Mouse (Mus musculus) gastrocnemius, postnatal 4 days (tissue): ENCODE results near the gene Retn. TPM values are rescaled to one million over a fixed set of nuclear protein-coding genes. Genes with fewer than 3 reads are reported as not detected.

Source experiments
- DNase-seq, 2 experiments: peaks; one replicate each; pipeline ENCODE4 v3.0.0; 2021 to 2022; ENCODE audit warnings: low spot score in 2 of 2, mixed read lengths in 2 of 2
- total RNA-seq, 2 experiments: library from RNA; stranded (reverse); gene quantifications; 2 replicates each; pipeline ENCODE4 v1.2.3; 2021

The Retn gene
- total RNA-seq, 2 experiments from 2014 or later: 7.6 to 11.6 TPM

DNA sequence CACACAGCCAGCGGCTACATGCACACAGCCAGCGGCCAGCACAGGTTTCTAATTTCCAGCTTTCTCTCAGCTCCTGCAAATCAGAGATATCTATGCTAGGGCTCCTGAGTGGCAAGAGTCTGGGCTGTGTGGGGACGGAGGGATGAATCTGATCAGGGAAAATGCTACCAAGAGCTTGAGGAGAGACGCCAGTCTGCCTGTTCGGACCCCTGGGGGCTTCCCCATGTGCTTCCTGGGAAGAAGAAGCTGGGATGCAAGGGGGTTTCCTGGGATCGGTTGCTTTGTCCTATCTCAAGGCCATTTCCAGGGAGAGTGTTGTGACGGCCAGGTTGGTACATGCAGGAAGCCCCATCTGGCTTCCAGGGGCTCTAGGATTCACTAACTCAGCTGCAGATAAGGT is 52.0 kb downstream of the Retn start:
- DNase-seq: no peak

Other genes with a start within 250 kb of the Retn start
- gene Pex11g, start 188.1 kb upstream of the Retn start, total RNA-seq: 1 to 10 TPM; 3.1 to 5.9 TPM
- gene Tex45, start 184.9 kb upstream of the Retn start, total RNA-seq: under 1 TPM in 1 of 2 experiments, not detected in 1; 0.16 TPM
- 10 to 100 TPM; 22.3 to 23.6 TPM for gene Zfp358, start 162.6 kb upstream of the Retn start, total RNA-seq
- gene Mcoln1, start 155.3 kb upstream of the Retn start, total RNA-seq: 10 to 100 TPM; 22.8 to 26.7 TPM
- 10 to 100 TPM; 15.8 to 20.6 TPM for gene Pnpla6, start 140.4 kb upstream of the Retn start, total RNA-seq
- not detected for gene C330021F23Rik, start 87.8 kb upstream of the Retn start, total RNA-seq
- gene Camsap3, start 68.5 kb upstream of the Retn start, total RNA-seq: 1 to 10 TPM; 1.8 to 2.6 TPM
- 10 to 100 TPM; 21.1 to 23.2 TPM for gene Xab2, start 34.5 kb upstream of the Retn start, total RNA-seq
- gene Pet100, start 34.2 kb upstream of the Retn start, total RNA-seq: 10 to 100 TPM; 59.7 to 70.0 TPM
- gene Pcp2, start 30.2 kb upstream of the Retn start, total RNA-seq: under 1 TPM in 1 of 2 experiments, not detected in 1; 0.65 TPM
- 1 to 10 TPM; 3.1 to 7.2 TPM for gene Stxbp2, start 24.8 kb upstream of the Retn start, total RNA-seq
- under 1 TPM; 0.25 to 0.52 TPM for gene Mcemp1, start 10.0 kb downstream of the Retn start, total RNA-seq
- gene Fcor, start 16.6 kb downstream of the Retn start, total RNA-seq: 1 to 10 TPM; 2.5 to 2.9 TPM
- gene Trappc5, start 20.5 kb downstream of the Retn start, total RNA-seq: 10 to 100 TPM; 25.9 to 27.8 TPM
- under 1 TPM; 0.67 to 0.86 TPM for gene Fcer2a, start 38.4 kb downstream of the Retn start, total RNA-seq
- gene Clec4g, start 64.9 kb downstream of the Retn start, total RNA-seq: under 1 TPM in 1 of 2 experiments, not detected in 1; 0.21 TPM
- gene Cd209a, start 93.2 kb downstream of the Retn start, total RNA-seq: not detected
- not detected for gene Cd209e, start 198.5 kb downstream of the Retn start, total RNA-seq
- not detected for gene Cd209d, start 222.8 kb downstream of the Retn start, total RNA-seq